Mouse (Mus musculus) brain, embryonic 14.5 days (tissue): ENCODE measurements around the gene Sirt6.

Experiments
- CTCF ChIP-seq: fragments of 200-500 bp; IDR thresholded peaks from 2 replicates; pipeline ENCODE4 v1.5.1; 2012; ENCODE audit warnings: inconsistent platforms, mild to moderate bottlenecking, moderate library complexity, borderline replicate concordance; ENCODE audit not compliant: insufficient read depth, insufficient read length; ENCODE audit errors: extremely low read depth
- POLR2A ChIP-seq: fragments of 200-500 bp; IDR thresholded peaks from 2 replicates; pipeline ENCODE4 v1.6.1; 2012; ENCODE audit warnings: mild to moderate bottlenecking, inconsistent platforms, borderline replicate concordance; ENCODE audit not compliant: poor library complexity, insufficient read depth, insufficient read length, severe bottlenecking; ENCODE audit errors: extremely low read depth

DNA sequence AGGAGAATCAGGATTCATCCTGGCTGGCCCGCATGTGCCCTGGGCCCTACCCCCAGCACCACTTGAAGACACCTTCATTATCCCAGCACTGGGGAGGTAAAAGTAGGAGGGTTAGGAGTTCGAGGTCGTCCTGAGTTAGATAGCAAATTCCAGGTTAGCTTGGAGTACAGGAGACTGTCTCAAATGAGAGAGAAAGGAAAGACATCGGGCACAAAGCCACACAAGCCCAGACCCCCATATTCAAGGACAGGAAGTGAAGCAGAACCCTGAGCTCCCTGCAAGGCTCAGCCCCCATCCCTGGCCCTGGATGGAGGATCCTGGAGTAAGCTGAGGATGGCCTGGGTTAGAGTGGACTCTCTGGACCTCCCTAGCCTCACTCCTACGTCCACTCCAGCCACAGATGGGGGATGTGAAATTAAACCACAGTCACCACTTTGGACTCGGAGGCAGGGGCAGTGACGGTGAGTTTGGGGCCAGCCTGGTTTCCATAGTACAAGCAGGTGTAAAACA, 26.1 kb downstream of the Sirt6 start:
- TF ChIP-seq POLR2A (no peak), CTCF (no peak)
